Mouse (Mus musculus): ENCODE data around the gene Fgf10.

GRCm38 (mm10) chr13:118791753-118792152 lies 122.2 kb downstream of the Fgf10 start:
- TF ChIP-seq MYC (IDR thresholded peaks at IDR 0.05; ENCODE audit: low read depth, low read length) = no peak
- TF ChIP-seq CTCF (IDR thresholded peaks at IDR 0.05 in 2 of 3, conservative IDR thresholded peaks at IDR 0.05 in 1 of 3; ENCODE audit: control insufficient read depth in 1 of 3, insufficient read depth in 1 of 3, low read depth in 2 of 3, low read length in 3 of 3, poor library complexity in 1 of 3, severe bottlenecking in 1 of 3) = no peak
- TF ChIP-seq MEF2A (IDR thresholded peaks at IDR 0.05; ENCODE audit: extremely low read depth, insufficient replicate concordance, low read depth, low read length, poor library complexity, severe bottlenecking) = no peak
- TF ChIP-seq ETS1 (IDR thresholded peaks at IDR 0.05; ENCODE audit: low read depth, low read length) = no peak
- no peak for TF ChIP-seq POLR2A (IDR thresholded peaks at IDR 0.05; ENCODE audit: control insufficient read depth in 1 of 2, insufficient read depth in 1 of 2, low read depth in 1 of 2, low read length in 2 of 2, poor library complexity in 1 of 2)
- no peak for TF ChIP-seq UBTF (IDR thresholded peaks at IDR 0.05; ENCODE audit: borderline replicate concordance, insufficient read depth, low read depth, low read length)
- TF ChIP-seq E2F4 (IDR thresholded peaks at IDR 0.05; ENCODE audit: borderline replicate concordance, low read depth, low read length) = no peak
- TF ChIP-seq RAD21 (IDR thresholded peaks at IDR 0.05; ENCODE audit: low read depth, low read length) = no peak
